Mouse (Mus musculus) gastrocnemius, postnatal 10 days (tissue): ENCODE data around the gene Anapc10. TPM values are rescaled to one million over a fixed set of nuclear protein-coding genes. Genes with fewer than 3 reads are reported as not detected.

Experiments used
- total RNA-seq, 2 experiments: library from RNA; stranded (reverse); gene quantifications; 2 replicates each; pipeline ENCODE4 v1.2.3; 2021

Gene Anapc10
- total RNA-seq, 2 experiments from 2014 or later = 4.5 to 7.3 TPM

Other genes starting within 250 kb of the Anapc10 start
- gene Otud4, start 72.2 kb upstream of the Anapc10 start, total RNA-seq = 10 to 100 TPM; 51.1 to 61.8 TPM
- gene Abce1, start 80 bp upstream of the Anapc10 start, total RNA-seq = 10 to 100 TPM; 46.4 to 50.2 TPM